Mouse (Mus musculus) naive thymus-derived CD4-positive, alpha-beta T cell, adult 2 months (primary cell): ENCODE measurements around the gene Dcaf6.
A peak's percentile ranks its signal among the peaks of the same experiment; 100 is the strongest.

Experiments used
- DNase-seq: peaks from one replicate; pipeline ENCODE4 v3.0.0-alpha.2; 2011; ENCODE audit warnings: low read depth

The Dcaf6 gene

GRCm38 (mm10) chr1:165460360-165460800, at the start of gene Dcaf6, which contains the start of gene Mpc2:
Gene Dcaf6, minus strand, starts transcription at chr1:165460475.
Gene Mpc2, plus strand, starts transcription at chr1:165460637.
- peak; percentile 100 for DNase-seq

- DNase-seq: no peak
Observed at GRCm38 (mm10) chr1:165506303-165506702, 46.0 kb upstream of the Dcaf6 start.

- DNase-seq: peak; percentile 2
Observed at GRCm38 (mm10) chr1:165503307-165504024, 43.2 kb upstream of the Dcaf6 start.

GRCm38 (mm10) chr1:165498856-165499255, 38.6 kb upstream of the Dcaf6 start:
- no peak for DNase-seq

- DNase-seq: no peak
Observed at GRCm38 (mm10) chr1:165489197-165489596, 28.9 kb upstream of the Dcaf6 start.

- no peak for DNase-seq
Observed at GRCm38 (mm10) chr1:165486108-165486507, 25.8 kb upstream of the Dcaf6 start.

GRCm38 (mm10) chr1:165484688-165485233, 24.5 kb upstream of the Dcaf6 start, which contains the start of gene Adcy10:
Gene Adcy10, plus strand, starts transcription at chr1:165485183.
- no peak for DNase-seq

GRCm38 (mm10) chr1:165471490-165471889, 11.2 kb upstream of the Dcaf6 start:
- no peak for DNase-seq

- DNase-seq: no peak
Observed at GRCm38 (mm10) chr1:165469717-165470116, 9.4 kb upstream of the Dcaf6 start.

- no peak for DNase-seq
Observed at GRCm38 (mm10) chr1:165468971-165469370, 8.7 kb upstream of the Dcaf6 start.

GRCm38 (mm10) chr1:165464574-165464973, 4.3 kb upstream of the Dcaf6 start:
- DNase-seq: no peak

- DNase-seq: no peak
Observed at GRCm38 (mm10) chr1:165462861-165463260, 2.6 kb upstream of the Dcaf6 start.

GRCm38 (mm10) chr1:165461681-165462080, 1.4 kb upstream of the Dcaf6 start:
- no peak for DNase-seq

GRCm38 (mm10) chr1:165460801-165461377, 614 bp upstream of the Dcaf6 start:
- peak; percentile 100 for DNase-seq

- DNase-seq: peak; percentile 61
Observed at GRCm38 (mm10) chr1:165459503-165460181, 633 bp downstream of the Dcaf6 start.

- DNase-seq: no peak
Observed at GRCm38 (mm10) chr1:165459041-165459502, 1.2 kb downstream of the Dcaf6 start.

- no peak for DNase-seq
Observed at GRCm38 (mm10) chr1:165441719-165442118, 18.6 kb downstream of the Dcaf6 start.

- no peak for DNase-seq
Observed at GRCm38 (mm10) chr1:165441201-165441600, 19.1 kb downstream of the Dcaf6 start.

GRCm38 (mm10) chr1:165440788-165441187, 19.5 kb downstream of the Dcaf6 start:
- DNase-seq: no peak

GRCm38 (mm10) chr1:165438289-165439021, 21.8 kb downstream of the Dcaf6 start:
- DNase-seq: no peak

- no peak for DNase-seq
Observed at GRCm38 (mm10) chr1:165432883-165433282, 27.4 kb downstream of the Dcaf6 start.

- DNase-seq: no peak
Observed at GRCm38 (mm10) chr1:165426254-165426653, 34.0 kb downstream of the Dcaf6 start.
